ENCODE assay signal across 21 mouse cellular contexts in genomic region chr5:23755591-23755990, GRCm38 (mm10). TPM values are rescaled to one million over a fixed set of nuclear protein-coding genes. Genes with fewer than 3 reads are reported as not detected.
DNase-seq lines count a peak whose midpoint lies in the region; ATAC-seq and TF ChIP-seq lines count a peak whose summit lies in the region.
"Had no signal": no experiment of that assay in that cellular context is flagged by ENCODE, and none has a peak within 500 bp of the region (broad histone marks: within the 10 kb centered on the region; RNA-seq: fewer than 3 reads in every experiment).

No protein-coding gene starts in this region.

- H3K4me2 ChIP-seq in neural tube, embryonic 15.5 days = no peak overlapping the region
- H3K4me2 ChIP-seq: embryonic facial prominence, embryonic 13.5 days; embryonic facial prominence, embryonic 15.5 days had no signal

- ATAC-seq in neural tube, embryonic 15.5 days (ENCODE audit: low FRiP score) = no peak
- ATAC-seq: forebrain, embryonic 14.5 days; forebrain, embryonic 16.5 days had no signal

- no peak overlapping the region for H3K4me3 ChIP-seq in ES-E14 (ENCODE audit: insufficient read depth in 1 of 2, low read depth in 1 of 2, low read length in 2 of 2, poor library complexity in 1 of 2, severe bottlenecking in 1 of 2)
- no peak overlapping the region for H3K4me3 ChIP-seq in neural tube, embryonic 15.5 days (replicated peaks)
- H3K4me3 ChIP-seq: embryonic facial prominence, embryonic 13.5 days; embryonic facial prominence, embryonic 15.5 days; erythroblast, embryonic 14.5 days; forebrain, embryonic 10.5 days had no signal

- peaks cover 3 to 16% of the 10 kb centered on the region in 2 experiments; a peak in 2 of 4 replicates for H3K4me1 ChIP-seq in ES-E14 (ENCODE audit: control insufficient read depth in 2 of 2, insufficient read depth in 2 of 2, low read length in 2 of 2, poor library complexity in 1 of 2)
- H3K4me1 ChIP-seq in neural tube, embryonic 15.5 days = no peaks in the 10 kb centered on the region
- H3K4me1 ChIP-seq: embryonic facial prominence, embryonic 13.5 days; embryonic facial prominence, embryonic 15.5 days; forebrain, embryonic 10.5 days had no signal

- peaks cover 16% of the 10 kb centered on the region for H3K36me3 ChIP-seq in ES-E14 (ENCODE audit: control insufficient read depth, insufficient read depth, low read length, poor library complexity, severe bottlenecking)
- H3K36me3 ChIP-seq in neural tube, embryonic 15.5 days = peaks cover 35% of the 10 kb centered on the region

- DNase-seq in ES-CJ7 (ENCODE audit: low read depth, low spot score) (peak; percentile 46), ES-E14 (ENCODE audit: low read depth, low spot score) (no peak), ZHBTc4 (ENCODE audit: low read depth, low spot score) (peak; percentile 57)
- no peak for DNase-seq in thymus, postnatal 0 days (ENCODE audit: low spot score)
- DNase-seq: adrenal gland, adult 2 months; adrenal gland, postnatal 10 days; adrenal gland, postnatal 25 days; cerebellum, adult 11 months; cerebellum, adult 18-20 months; cerebellum, adult 8-10 months; cerebellum, adult 9-11 months; cerebellum, postnatal 14 days; cerebellum, postnatal 36 days; embryo, embryonic 11 days had no signal

- peak overlapping the region; percentile 94 for H3K27ac ChIP-seq in ES-E14 (ENCODE audit: insufficient read depth, low read depth, low read length, poor library complexity, severe bottlenecking)
- no peak overlapping the region for H3K27ac ChIP-seq in neural tube, embryonic 15.5 days (replicated peaks)
- H3K27ac ChIP-seq: embryonic facial prominence, embryonic 13.5 days; embryonic facial prominence, embryonic 15.5 days; forebrain, embryonic 10.5 days had no signal

- 96% methylated on average over 9 of the region's 9 CpGs for WGBS in neural tube, embryonic 15.5 days

- no peaks in the 10 kb centered on the region for H3K27me3 ChIP-seq in neural tube, embryonic 15.5 days (replicated peaks)
- H3K27me3 ChIP-seq: embryonic facial prominence, embryonic 13.5 days; embryonic facial prominence, embryonic 15.5 days had no signal

- no peak overlapping the region for H3K9ac ChIP-seq in ES-E14 (ENCODE audit: insufficient read depth, low read depth, low read length, poor library complexity, severe bottlenecking)
- no peak overlapping the region for H3K9ac ChIP-seq in neural tube, embryonic 15.5 days (replicated peaks)
- H3K9ac ChIP-seq: embryonic facial prominence, embryonic 13.5 days; embryonic facial prominence, embryonic 15.5 days had no signal

- no peaks in the 10 kb centered on the region for H3K9me3 ChIP-seq in ES-E14 (ENCODE audit: control insufficient read depth, insufficient read depth, low read depth, low read length)
- no peaks in the 10 kb centered on the region for H3K9me3 ChIP-seq in neural tube, embryonic 15.5 days (replicated peaks)
- H3K9me3 ChIP-seq: embryonic facial prominence, embryonic 15.5 days; forebrain, embryonic 10.5 days had no signal

- in situ Hi-C loops in ES-E14 (cut with MboI; ENCODE audit: low sequenced_read_pairs in 2 of 2, unreplicated experiment in 2 of 2) = no loop called here

TF ChIP-seq in ES-E14, 5 proteins besides CTCF, POLR2A, EP300 and RAD21:
- no peak for TF ChIP-seq ZNF384 (IDR thresholded peaks at IDR 0.05; ENCODE audit: low read depth, low read length)
- no peak for TF ChIP-seq ZC3H11A (IDR thresholded peaks at IDR 0.05; ENCODE audit: borderline replicate concordance, low read depth, low read length)
- no peak for TF ChIP-seq MAFK (IDR thresholded peaks at IDR 0.05; ENCODE audit: insufficient read depth, low read depth, low read length)
- no peak for TF ChIP-seq HCFC1 (IDR thresholded peaks at IDR 0.05; ENCODE audit: borderline replicate concordance, insufficient read depth, low read length)
- TF ChIP-seq CHD2 (IDR thresholded peaks at IDR 0.05; ENCODE audit: low read depth, low read length) = no peak

RNA-seq across cellular contexts. Expression of gene Pus7, which starts 27.9 kb away (rescaled TPM):
- total RNA-seq in ES-E14 (2012; rRNA removed) = 26.5 and 33.2 TPM in 2 replicates
- 16.5 and 20.7 TPM in 2 replicates for polyA plus RNA-seq in thymus, postnatal 0 days (2015; fragmentation: Nextera tagmentation; extraction: Ambion mirVana)
- polyA plus RNA-seq in neural tube, embryonic 15.5 days (2015; fragmentation: Nextera tagmentation; extraction: Ambion mirVana) = 15.1 and 19.7 TPM in 2 replicates

RNA-seq across cellular contexts. Expression of gene Rint1, which starts 31.9 kb away (rescaled TPM):
- total RNA-seq in ES-E14 (2012; rRNA removed) = 11.7 and 12.0 TPM in 2 replicates
- 20.8 and 28.3 TPM in 2 replicates for polyA plus RNA-seq in thymus, postnatal 0 days (2015; fragmentation: Nextera tagmentation; extraction: Ambion mirVana)
- polyA plus RNA-seq in neural tube, embryonic 15.5 days (2015; fragmentation: Nextera tagmentation; extraction: Ambion mirVana) = 31.3 and 32.0 TPM in 2 replicates

Comparison
In these comparisons a context has a peak if more than half of its experiments do, and no peak if none do; other contexts are left out.
1. DNase-seq: peak in ES-CJ7 (single experiment) and ZHBTc4 (single experiment); none in ES-E14 (single experiment) and thymus, postnatal 0 days (single experiment).